In genomic region chr17:44768522-44768921, GRCm38 (mm10) we compare ENCODE assay signal across 30 mouse cellular contexts. TPM values are rescaled to one million over a fixed set of nuclear protein-coding genes. Genes with fewer than 3 reads are reported as not detected.
DNase-seq lines count a peak whose midpoint lies in the region; ATAC-seq and TF ChIP-seq lines count a peak whose summit lies in the region.
"Had no signal": no experiment of that assay in that cellular context is flagged by ENCODE, and none has a peak within 500 bp of the region (broad histone marks: within the 10 kb centered on the region; RNA-seq: fewer than 3 reads in every experiment).

No protein-coding gene starts in this region.

- no peak overlapping the region for H3K9ac ChIP-seq in limb, embryonic 15.5 days
- H3K9ac ChIP-seq: forebrain, embryonic 12.5 days; forebrain, postnatal 0 days; heart, embryonic 15.5 days; hindbrain, embryonic 12.5 days; liver, embryonic 13.5 days; midbrain, embryonic 12.5 days; neural tube, embryonic 15.5 days had no signal

- H3K36me3 ChIP-seq in embryonic facial prominence, embryonic 10.5 days (replicated peaks): no peaks in the 10 kb centered on the region
- no peaks in the 10 kb centered on the region for H3K36me3 ChIP-seq in limb, embryonic 15.5 days
- H3K36me3 ChIP-seq: forebrain, embryonic 12.5 days; heart, embryonic 15.5 days; hindbrain, embryonic 12.5 days; liver, embryonic 13.5 days; midbrain, embryonic 12.5 days; neural tube, embryonic 15.5 days had no signal

- intact Hi-C loops in heart, postnatal 14 days (cut with DNase I): no loop called here

- no peak overlapping the region for H3K4me2 ChIP-seq in limb, embryonic 15.5 days
- H3K4me2 ChIP-seq: forebrain, embryonic 12.5 days; heart, embryonic 15.5 days; hindbrain, embryonic 12.5 days; liver, embryonic 13.5 days; midbrain, embryonic 12.5 days; neural tube, embryonic 15.5 days had no signal

- no peaks in the 10 kb centered on the region for H3K9me3 ChIP-seq in embryonic facial prominence, embryonic 10.5 days
- no peaks in the 10 kb centered on the region for H3K9me3 ChIP-seq in limb, embryonic 15.5 days
- H3K9me3 ChIP-seq: forebrain, embryonic 12.5 days; heart, embryonic 15.5 days; hindbrain, embryonic 12.5 days; liver, embryonic 13.5 days; midbrain, embryonic 12.5 days; neural tube, embryonic 15.5 days had no signal

- peak; percentile 35 for DNase-seq in heart, adult 11 months
- DNase-seq in heart, postnatal 14 days: no peak
- peak; percentile 44 for DNase-seq in embryonic facial prominence, embryonic 10.5 days (ENCODE audit: low spot score)
- no peak for DNase-seq in kidney, postnatal 10 days
- DNase-seq in B cell, adult 2 months: no peak
- no peak for DNase-seq in right cerebral cortex, postnatal 25 days
- DNase-seq: adrenal gland, postnatal 14 days; cerebellum, adult 2 months; cerebellum, postnatal 25 days; forebrain, postnatal 0 days; gastrocnemius, postnatal 10 days; heart, postnatal 36 days; kidney, adult 8-10 months; layer of hippocampus, postnatal 36 days; left cerebral cortex, postnatal 4 days; liver, embryonic 13.5 days; lung, adult 2 months; retina, postnatal 1 day; spleen, adult 18-20 months; thymus, postnatal 14 days had no signal

- H3K27ac ChIP-seq in embryonic facial prominence, embryonic 10.5 days (replicated peaks): no peak overlapping the region
- peak overlapping the region; percentile 53 for H3K27ac ChIP-seq in embryonic fibroblast, embryonic 13.5 days (ENCODE audit: insufficient read depth, low read length)
- peak overlapping the region; percentile 8; the same call in 1 of the 2 replicates for H3K27ac ChIP-seq in limb, embryonic 15.5 days
- H3K27ac ChIP-seq: forebrain, embryonic 12.5 days; heart, embryonic 15.5 days; hindbrain, embryonic 12.5 days; kidney, postnatal 0 days; liver, embryonic 13.5 days; midbrain, embryonic 12.5 days; neural tube, embryonic 15.5 days had no signal

- no peak overlapping the region for H3K4me3 ChIP-seq in embryonic facial prominence, embryonic 10.5 days
- H3K4me3 ChIP-seq in embryonic fibroblast, embryonic 13.5 days (ENCODE audit: insufficient read depth, low read length): no peak overlapping the region
- H3K4me3 ChIP-seq in limb, embryonic 15.5 days: no peak overlapping the region
- H3K4me3 ChIP-seq: forebrain, embryonic 12.5 days; heart, embryonic 15.5 days; hindbrain, embryonic 12.5 days; liver, embryonic 13.5 days; midbrain, embryonic 12.5 days; neural tube, embryonic 15.5 days had no signal

- peaks cover 12% of the 10 kb centered on the region for H3K4me1 ChIP-seq in embryonic facial prominence, embryonic 10.5 days
- H3K4me1 ChIP-seq in embryonic fibroblast, embryonic 13.5 days (ENCODE audit: control insufficient read depth, insufficient read depth, low read length): peaks cover 10% of the 10 kb centered on the region
- H3K4me1 ChIP-seq in limb, embryonic 15.5 days: no peaks in the 10 kb centered on the region
- H3K4me1 ChIP-seq: forebrain, embryonic 12.5 days; heart, embryonic 15.5 days; hindbrain, embryonic 12.5 days; liver, embryonic 13.5 days; midbrain, embryonic 12.5 days; neural tube, embryonic 15.5 days had no signal

- no peak for ATAC-seq in limb, embryonic 15.5 days (ENCODE audit: insufficient number of reproducible peaks, low FRiP score, low TSS enrichment, low read depth)
- ATAC-seq: CD4-positive, CD25-positive, alpha-beta regulatory T cell, adult 4 months; forebrain, postnatal 0 days; intestine, embryonic 16.5 days had no signal

- TF ChIP-seq CTCF in embryonic fibroblast, embryonic 13.5 days (IDR thresholded peaks at IDR 0.05; ENCODE audit: borderline replicate concordance, insufficient read depth, low read length): no peak

- 20% methylated on average over 5 of the region's 5 CpGs for WGBS in embryonic facial prominence, embryonic 10.5 days
- WGBS in limb, embryonic 15.5 days: 18% methylated on average over 5 of the region's 5 CpGs

- TF ChIP-seq POLR2A in embryonic fibroblast, embryonic 13.5 days (IDR thresholded peaks at IDR 0.05; ENCODE audit: low read depth, low read length): no peak

- H3K27me3 ChIP-seq in embryonic facial prominence, embryonic 10.5 days (replicated peaks; ENCODE audit: low read depth, poor library complexity, severe bottlenecking): no peaks in the 10 kb centered on the region
- H3K27me3 ChIP-seq in limb, embryonic 15.5 days: no peaks in the 10 kb centered on the region
- H3K27me3 ChIP-seq: forebrain, embryonic 12.5 days; heart, embryonic 15.5 days; hindbrain, embryonic 12.5 days; liver, embryonic 13.5 days; midbrain, embryonic 12.5 days; neural tube, embryonic 15.5 days had no signal

RNA-seq across cellular contexts. Expression of gene Supt3, which starts 8.4 kb away (rescaled TPM):
- total RNA-seq in heart, postnatal 14 days (2021): 10 to 100 TPM; 10.7 to 11.1 TPM
- 24.6 and 27.5 TPM in 2 replicates for polyA plus RNA-seq in embryonic facial prominence, embryonic 10.5 days (2016; fragmentation: Nextera tagmentation; extraction: Ambion mirVana)
- polyA plus RNA-seq in embryonic fibroblast, embryonic 13.5 days (2011; ENCODE audit: insufficient read length, low read depth, missing spikeins): 20.5 and 20.7 TPM in 2 replicates
- polyA plus RNA-seq in limb, embryonic 15.5 days (2015; fragmentation: Nextera tagmentation; extraction: Ambion mirVana): 18.8 and 19.2 TPM in 2 replicates

RNA-seq across cellular contexts. Expression of gene Runx2, which starts 46.1 kb away (rescaled TPM):
- total RNA-seq in heart, postnatal 14 days (2021): under 1 TPM; 0.45 to 0.71 TPM
- polyA plus RNA-seq in embryonic facial prominence, embryonic 10.5 days (2016; fragmentation: Nextera tagmentation; extraction: Ambion mirVana): 0.53 and 2.0 TPM in 2 replicates
- 26.6 and 38.4 TPM in 2 replicates for polyA plus RNA-seq in embryonic fibroblast, embryonic 13.5 days (2011; ENCODE audit: insufficient read length, low read depth, missing spikeins)
- 13.1 and 17.7 TPM in 2 replicates for polyA plus RNA-seq in limb, embryonic 15.5 days (2015; fragmentation: Nextera tagmentation; extraction: Ambion mirVana)

Comparison
In these comparisons a context has a peak if more than half of its experiments do, and no peak if none do; other contexts are left out.
1. DNase-seq: peak in heart, adult 11 months (single experiment) and embryonic facial prominence, embryonic 10.5 days (single experiment); none in heart, postnatal 14 days (0 of 2), kidney, postnatal 10 days (single experiment), B cell, adult 2 months (0 of 2) and right cerebral cortex, postnatal 25 days (single experiment).